Mouse (Mus musculus) bone marrow macrophage, adult 2 months (primary cell): ENCODE results near the gene Bach2.

ENCODE experiments used
- CTCF ChIP-seq: IDR thresholded peaks from 2 replicates; pipeline ENCODE4 v1.5.1; 2012; ENCODE audit warnings: low read depth, mild to moderate bottlenecking, low read length, moderate library complexity
- POLR2A ChIP-seq: IDR thresholded peaks from 2 replicates; pipeline ENCODE4 v1.6.1; 2012; ENCODE audit warnings: mild to moderate bottlenecking, low read depth, low read length, borderline replicate concordance

DNA sequence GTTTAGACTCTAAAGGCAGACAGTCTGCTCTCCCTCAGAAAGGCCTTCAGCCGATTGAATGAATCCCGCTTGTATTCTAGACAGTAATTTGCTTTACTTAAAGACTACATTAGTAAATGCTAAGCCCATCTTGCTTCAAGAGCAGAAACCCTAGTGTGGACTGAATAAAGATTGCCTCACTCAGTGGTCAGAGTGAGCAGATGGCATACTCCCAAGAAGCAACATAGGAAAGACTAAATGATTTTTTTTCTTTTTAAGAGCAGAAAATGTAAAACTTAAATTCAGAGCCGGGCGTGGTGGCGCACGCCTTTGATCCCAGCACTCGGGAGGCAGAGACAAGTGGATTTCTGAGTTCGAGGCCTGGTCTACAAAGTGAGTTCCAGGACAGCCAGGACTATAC is 169.9 kb downstream of the Bach2 start:
- TF ChIP-seq CTCF = no peak
- TF ChIP-seq POLR2A = no peak
